Mouse (Mus musculus): ENCODE measurements around the gene Kndc1.

Gene Kndc1

DNA sequence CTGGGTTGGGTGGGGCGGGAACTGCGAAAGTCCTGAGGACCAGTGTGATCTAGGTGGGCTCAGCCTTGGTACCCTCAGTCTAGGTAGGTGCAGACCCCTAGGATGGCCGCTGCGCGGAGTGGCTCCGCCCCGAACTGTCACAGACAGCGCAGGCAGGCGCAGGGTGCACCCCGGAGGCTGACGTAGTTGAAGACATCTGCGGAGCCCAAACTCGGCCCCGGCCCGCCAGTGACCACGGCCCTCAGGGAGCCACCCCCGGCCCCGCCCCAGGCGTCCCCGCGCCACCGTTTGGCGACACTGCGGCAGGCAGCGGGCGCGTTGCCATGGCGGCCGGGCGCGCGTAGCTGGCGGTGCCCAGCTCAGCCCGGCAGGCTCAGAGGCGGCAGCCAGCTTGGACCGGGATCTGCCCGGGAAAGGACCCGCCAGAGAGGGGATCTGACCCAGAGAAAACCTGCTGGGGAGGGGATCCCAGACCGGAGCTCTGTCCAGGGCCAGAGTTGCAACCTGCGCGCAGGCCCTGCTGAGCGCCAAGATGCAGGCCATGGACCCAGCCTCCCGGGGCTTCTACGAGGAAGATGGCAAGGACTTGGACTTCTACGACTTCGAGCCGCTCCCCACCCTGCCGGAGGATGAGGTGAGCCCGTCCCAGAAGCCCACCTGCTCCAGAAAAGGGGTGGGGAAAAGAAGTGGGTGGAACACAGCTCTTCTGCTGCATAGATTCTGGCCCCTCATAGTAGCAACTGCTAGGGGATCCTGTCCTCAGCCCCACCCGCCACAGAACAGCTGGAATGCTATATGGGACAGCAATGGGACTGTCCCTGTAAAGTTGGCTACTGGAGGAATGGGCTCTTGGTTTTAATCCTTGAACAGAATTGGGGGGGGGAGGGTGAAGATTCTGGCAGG lies at the start of gene Kndc1:
Kndc1 (plus strand) TSS at position 42 of the 903 bp plus-strand sequence.
- peak; percentile 89 for DNase-seq (ENCODE audit: low read depth, low spot score)

DNA sequence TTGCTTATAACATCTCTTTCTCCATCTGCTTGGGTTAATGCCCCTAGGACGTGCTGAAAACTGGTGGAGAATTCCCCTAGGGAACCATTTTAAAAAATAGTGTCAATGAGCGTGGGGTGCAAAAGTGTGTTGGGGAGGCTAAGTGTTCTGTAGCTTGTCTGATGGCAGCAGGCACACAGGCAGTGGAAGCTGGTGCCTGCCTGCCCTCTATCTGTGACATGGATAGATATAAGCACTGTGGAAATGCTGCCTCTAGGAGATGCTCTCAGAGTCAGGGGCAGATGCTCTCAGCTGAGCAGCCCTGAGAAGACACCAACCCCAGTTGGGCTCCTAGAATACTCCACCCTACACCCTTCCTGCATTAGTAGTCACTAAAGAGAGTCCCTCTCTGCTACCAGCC lies 49.4 kb upstream of the Kndc1 start:
- peak; percentile 44 for DNase-seq (ENCODE audit: low read depth, low spot score)

DNA sequence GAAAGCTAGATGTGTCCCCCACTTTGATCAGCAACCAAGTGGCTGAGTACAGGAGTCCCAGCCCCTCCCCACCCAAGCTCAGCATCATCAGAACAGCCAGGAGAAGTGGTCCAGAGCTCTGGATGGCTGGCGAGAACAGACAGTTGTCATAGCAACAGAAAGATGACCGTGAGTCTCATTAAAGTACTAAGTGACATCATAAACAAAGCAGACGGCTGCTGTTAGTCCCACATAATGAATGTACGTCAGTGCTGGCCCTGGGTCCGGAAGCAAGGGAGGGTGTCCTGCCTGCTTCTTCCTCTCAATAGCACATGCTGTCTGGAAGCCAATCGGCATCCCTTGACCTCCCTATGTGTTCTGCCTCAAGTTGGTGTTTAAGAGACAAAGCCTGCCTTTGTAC lies 44.3 kb upstream of the Kndc1 start:
- peak; percentile 67 for DNase-seq (ENCODE audit: low read depth, low spot score)

DNA sequence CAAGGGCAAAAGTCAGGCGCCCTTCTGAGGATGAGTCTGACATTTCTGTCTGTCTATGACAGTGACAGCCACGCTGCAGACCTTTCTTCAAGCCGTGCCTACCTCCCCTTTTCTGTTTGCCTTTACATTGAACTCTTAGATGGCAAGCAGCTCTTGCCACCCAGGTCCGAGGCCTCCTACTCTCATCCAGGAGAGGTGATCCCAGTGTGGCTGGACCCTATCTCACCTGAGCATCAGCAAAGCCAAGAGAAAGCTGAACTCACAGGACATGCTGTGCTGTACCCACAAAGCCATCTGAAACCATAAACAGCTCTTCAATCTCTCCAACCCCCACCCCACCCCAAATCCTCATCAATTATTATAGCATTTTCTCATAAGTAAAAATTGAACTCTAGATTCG lies 43.8 kb upstream of the Kndc1 start:
- no peak for DNase-seq (ENCODE audit: low read depth, low spot score)

- DNase-seq (ENCODE audit: low read depth, low spot score), result peak; percentile 84
Measured at GRCm38 (mm10) chr7:139851098-139851497, 43.4 kb upstream of the Kndc1 start.

GRCm38 (mm10) chr7:139855261-139855660 lies 39.2 kb upstream of the Kndc1 start:
- no peak for DNase-seq (ENCODE audit: low read depth, low spot score)

DNA sequence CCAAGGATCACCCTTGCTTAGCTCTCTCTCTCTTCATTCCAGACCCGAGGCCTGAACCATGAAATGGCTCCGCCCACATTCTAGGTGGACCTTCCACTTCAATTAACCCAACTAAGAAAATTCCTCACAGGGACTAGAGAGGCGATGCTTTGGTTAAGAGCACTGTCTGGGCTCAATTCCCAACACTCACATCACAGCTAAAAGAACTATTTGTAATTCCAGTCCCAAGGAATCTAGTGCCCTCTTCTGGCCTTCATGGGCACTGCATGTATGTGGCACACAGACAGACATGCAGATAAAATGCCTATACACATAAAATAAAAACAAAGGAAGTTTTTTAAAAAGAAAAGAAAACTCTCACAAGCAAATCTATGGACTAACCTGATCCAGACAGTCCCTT lies 33.1 kb upstream of the Kndc1 start:
- DNase-seq (ENCODE audit: low read depth, low spot score), result peak; percentile 91

GRCm38 (mm10) chr7:139863076-139863475 lies 31.4 kb upstream of the Kndc1 start:
- DNase-seq (ENCODE audit: low read depth, low spot score), result no peak

DNA sequence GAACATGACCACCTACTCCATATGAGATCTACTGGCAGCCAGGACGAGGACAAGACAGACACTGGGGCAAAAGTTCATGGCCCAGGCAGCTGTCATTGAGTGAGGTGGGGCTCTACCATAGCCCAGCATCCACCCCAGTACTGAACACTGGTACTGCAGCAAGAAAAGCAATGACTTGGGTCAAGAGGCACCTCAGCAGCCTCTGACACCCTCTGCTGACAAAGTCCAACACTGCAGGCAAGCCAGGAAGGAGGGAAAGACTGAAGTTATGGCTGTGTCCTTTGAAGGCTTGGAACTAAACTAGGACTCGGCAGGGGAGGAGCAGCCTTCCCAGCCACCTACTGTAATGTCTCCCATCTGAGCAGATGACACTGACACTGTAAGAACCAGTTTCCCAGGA lies 30.2 kb upstream of the Kndc1 start:
- peak; percentile 52 for DNase-seq (ENCODE audit: low read depth, low spot score)

GRCm38 (mm10) chr7:139864871-139865270 lies 29.6 kb upstream of the Kndc1 start:
- no peak for DNase-seq (ENCODE audit: low read depth, low spot score)

DNA sequence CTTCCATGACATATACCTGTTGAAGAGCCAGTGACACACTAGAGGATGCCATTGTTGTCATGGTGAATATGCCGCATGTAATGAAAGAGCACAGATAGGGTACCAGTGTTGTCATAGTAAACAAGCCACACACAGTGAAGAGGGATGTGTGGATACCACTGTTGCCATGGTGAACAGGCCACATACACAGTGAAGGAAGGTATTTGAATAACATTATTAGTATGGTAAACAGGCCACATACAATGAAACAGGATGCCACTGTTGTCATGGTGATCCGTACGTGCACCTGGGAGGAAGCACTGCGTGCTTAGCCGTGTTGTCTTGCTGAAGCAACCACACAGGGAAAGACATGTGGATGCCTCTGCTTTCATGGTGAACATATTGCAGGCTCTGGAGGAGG lies 23.5 kb upstream of the Kndc1 start:
- peak; percentile 25 for DNase-seq (ENCODE audit: low read depth, low spot score)

GRCm38 (mm10) chr7:139877167-139877792 lies 17.2 kb upstream of the Kndc1 start:
- peak; percentile 86 for DNase-seq (ENCODE audit: low read depth, low spot score)

GRCm38 (mm10) chr7:139878122-139878521 lies 16.4 kb upstream of the Kndc1 start:
- DNase-seq (ENCODE audit: low read depth, low spot score), result peak; percentile 60

DNA sequence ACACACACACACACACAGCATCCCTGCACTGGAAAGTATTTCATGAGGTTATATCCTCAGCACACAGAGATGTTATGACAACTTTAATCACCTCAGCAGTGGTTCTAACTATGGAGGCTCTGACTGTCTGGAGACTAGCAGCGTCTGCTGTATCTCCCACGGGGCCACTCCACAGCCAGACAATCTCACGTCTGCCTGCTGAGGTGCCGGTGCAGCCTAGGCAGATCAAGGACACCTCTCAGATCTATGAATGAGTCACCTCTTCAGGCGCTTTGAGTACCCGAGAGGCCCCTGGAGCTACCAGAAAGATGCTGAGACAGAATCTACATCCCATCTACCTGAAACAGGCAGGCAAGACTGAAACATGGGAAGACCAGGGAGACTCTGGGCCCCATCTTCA lies 15.9 kb upstream of the Kndc1 start:
- peak; percentile 63 for DNase-seq (ENCODE audit: low read depth, low spot score)

DNA sequence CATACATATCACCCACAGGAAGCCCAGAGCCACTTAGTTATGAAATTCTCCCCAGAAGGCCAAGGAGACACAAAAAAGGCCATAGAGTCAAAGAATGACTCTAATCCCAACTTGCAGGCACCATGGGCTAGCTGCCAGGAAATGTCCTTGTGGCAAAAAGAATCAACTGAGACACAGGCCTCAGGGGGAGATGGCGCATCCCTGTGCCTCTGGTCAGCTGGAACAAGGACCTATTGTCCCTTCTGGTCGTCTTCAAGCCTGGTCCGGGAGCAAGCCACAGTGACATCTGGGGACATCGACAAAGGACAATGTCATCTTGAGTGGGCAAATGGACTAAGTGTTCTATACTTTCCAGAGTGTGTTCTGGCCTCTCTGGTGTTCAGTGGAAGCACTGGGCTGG lies 11.0 kb upstream of the Kndc1 start:
- peak; percentile 68 for DNase-seq (ENCODE audit: low read depth, low spot score)

- DNase-seq (ENCODE audit: low read depth, low spot score), result no peak
Measured at GRCm38 (mm10) chr7:139891779-139892178, 2.7 kb upstream of the Kndc1 start.

GRCm38 (mm10) chr7:139896271-139896670 lies 1.8 kb downstream of the Kndc1 start:
- peak; percentile 58 for DNase-seq (ENCODE audit: low read depth, low spot score)

- peak; percentile 73 for DNase-seq (ENCODE audit: low read depth, low spot score)
Measured at GRCm38 (mm10) chr7:139896796-139897195, 2.3 kb downstream of the Kndc1 start.

GRCm38 (mm10) chr7:139898606-139899005 lies 4.1 kb downstream of the Kndc1 start:
- peak; percentile 65 for DNase-seq (ENCODE audit: low read depth, low spot score)

DNA sequence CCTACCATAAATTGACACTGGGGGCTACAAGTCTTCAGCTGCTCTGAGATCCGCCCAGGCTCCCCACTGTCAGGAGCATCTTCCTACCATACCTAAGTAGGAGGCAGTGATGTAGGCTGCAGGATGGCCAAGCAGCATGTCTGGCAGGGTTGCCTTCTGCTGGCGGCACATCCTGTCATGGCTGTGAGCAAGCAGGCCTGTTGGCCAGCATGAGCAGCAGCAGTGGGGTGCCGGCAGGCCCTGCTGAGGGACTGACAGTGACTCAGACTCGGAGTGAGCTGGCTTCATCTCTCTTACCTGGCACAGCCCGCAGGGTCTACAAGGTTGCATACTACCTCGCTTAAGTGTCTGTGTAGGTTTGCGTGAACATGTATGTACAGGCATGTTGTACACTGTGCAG lies 5.0 kb downstream of the Kndc1 start:
- DNase-seq (ENCODE audit: low read depth, low spot score), result peak; percentile 94

DNA sequence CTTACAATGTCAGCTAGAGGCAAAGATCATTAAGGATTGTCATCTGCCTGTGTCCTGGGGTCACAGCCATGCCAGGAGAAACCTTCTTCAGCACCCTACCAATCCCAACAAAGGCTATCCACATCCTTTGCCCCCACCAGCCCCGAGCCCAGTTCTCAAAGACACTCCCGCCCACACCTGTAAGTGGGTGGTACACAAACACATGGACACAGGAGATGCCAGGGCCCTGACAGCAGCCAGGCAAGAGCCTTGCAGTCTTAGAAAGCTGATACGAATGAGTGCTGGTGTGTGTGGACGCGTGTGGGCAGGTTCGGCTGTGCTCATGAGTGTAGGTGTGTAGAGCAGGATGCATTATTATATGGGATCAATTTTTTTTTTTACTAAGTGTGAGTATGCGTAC lies 6.0 kb downstream of the Kndc1 start:
- DNase-seq (ENCODE audit: low read depth, low spot score), result no peak

DNA sequence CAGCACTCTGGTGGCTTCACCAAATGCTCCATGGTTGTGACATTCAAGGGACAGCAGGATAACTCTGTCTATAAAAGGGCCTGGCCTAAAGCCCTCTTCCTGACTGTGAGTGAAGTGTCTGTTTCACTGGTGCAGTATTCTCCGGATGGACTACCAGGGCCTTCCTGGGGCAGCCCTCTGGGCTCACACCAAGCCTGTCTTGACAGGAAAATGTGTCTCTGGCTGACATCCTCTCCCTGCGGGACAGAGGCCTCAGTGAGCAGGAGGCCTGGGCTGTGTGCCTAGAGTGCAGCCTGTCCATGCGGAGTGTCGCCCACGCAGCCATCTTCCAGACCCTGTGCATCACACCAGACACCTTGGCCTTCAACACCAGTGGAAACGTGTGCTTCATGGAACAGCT lies 6.4 kb downstream of the Kndc1 start:
- peak; percentile 97 for DNase-seq (ENCODE audit: low read depth, low spot score)

DNA sequence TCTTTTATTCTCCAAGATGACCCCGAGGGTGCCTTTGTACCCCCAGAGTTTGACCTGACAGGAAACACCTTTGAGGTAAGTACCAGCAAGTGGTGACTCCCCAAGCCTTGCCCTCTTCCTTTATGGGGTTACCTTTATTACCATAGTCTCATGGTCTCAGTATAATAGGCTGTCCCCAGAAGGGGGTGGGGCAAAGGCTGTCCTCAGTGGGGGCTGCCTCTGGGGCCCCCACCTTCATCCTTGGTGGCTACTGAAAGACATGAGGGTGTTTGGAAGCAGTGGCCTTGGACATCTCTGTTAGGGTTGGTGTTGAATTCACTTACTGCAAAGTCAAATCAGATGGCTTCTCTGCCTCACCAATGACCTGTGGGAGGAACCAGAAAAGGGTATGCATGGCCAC lies 7.5 kb downstream of the Kndc1 start:
- DNase-seq (ENCODE audit: low read depth, low spot score), result no peak

All from brain, adult 2 months (tissue).